Mouse (Mus musculus): ENCODE measurements at regions not wholly inside any gene's neighbourhood (a gene's known extent, or its start where the extent isn't known, plus 50 kb on each side); places are given as distances from the start of the nearest gene placed in this dataset.
A peak's percentile ranks its signal among the peaks of the same experiment; 100 is the strongest.

GRCm38 (mm10) chr10:24357636-24358035, 134.3 kb downstream of the Moxd1 start:
- DNase-seq, result no peak

- DNase-seq, result no peak
Measured at GRCm38 (mm10) chr10:24361424-24361823, 138.1 kb downstream of the Moxd1 start.

GRCm38 (mm10) chr10:24365369-24365768, 142.1 kb downstream of the Moxd1 start:
- no peak for DNase-seq

- DNase-seq, result no peak
Measured at GRCm38 (mm10) chr10:24367010-24367409, 143.7 kb downstream of the Moxd1 start.

- DNase-seq, result peak; percentile 11
Measured at GRCm38 (mm10) chr10:24373957-24374356, 150.6 kb downstream of the Moxd1 start.

GRCm38 (mm10) chr10:24379291-24379690, 156.0 kb downstream of the Moxd1 start:
- peak; percentile 19 for DNase-seq

- DNase-seq, result no peak
Measured at GRCm38 (mm10) chr10:24380478-24381273, 157.4 kb downstream of the Moxd1 start.

- DNase-seq, result peak; percentile 56
Measured at GRCm38 (mm10) chr10:24381917-24382316, 158.6 kb downstream of the Moxd1 start.

GRCm38 (mm10) chr10:24384061-24384460, 160.7 kb downstream of the Moxd1 start:
- no peak for DNase-seq

GRCm38 (mm10) chr10:24388229-24388628, 164.9 kb downstream of the Moxd1 start:
- no peak for DNase-seq

- no peak for DNase-seq
Measured at GRCm38 (mm10) chr10:24391039-24391438, 167.7 kb downstream of the Moxd1 start.

- no peak for DNase-seq
Measured at GRCm38 (mm10) chr10:24392066-24392465, 168.7 kb downstream of the Moxd1 start.

- no peak for DNase-seq
Measured at GRCm38 (mm10) chr10:24395999-24396784, 172.9 kb downstream of the Moxd1 start.

- DNase-seq, result no peak
Measured at GRCm38 (mm10) chr10:24397125-24397524, 173.8 kb downstream of the Moxd1 start.

GRCm38 (mm10) chr10:24404851-24405250, 181.5 kb downstream of the Moxd1 start:
- no peak for DNase-seq

- DNase-seq, result no peak
Measured at GRCm38 (mm10) chr10:24406953-24407352, 183.6 kb downstream of the Moxd1 start.

- DNase-seq, result no peak
Measured at GRCm38 (mm10) chr10:24407411-24408227, 184.3 kb downstream of the Moxd1 start.

GRCm38 (mm10) chr10:24409976-24410375, 185.3 kb upstream of the Ccn2 start:
- peak; percentile 55 for DNase-seq

- no peak for DNase-seq
Measured at GRCm38 (mm10) chr10:24410885-24411284, 184.4 kb upstream of the Ccn2 start.

- no peak for DNase-seq
Measured at GRCm38 (mm10) chr10:24422498-24423160, 172.6 kb upstream of the Ccn2 start.

GRCm38 (mm10) chr10:24433737-24434367, 161.4 kb upstream of the Ccn2 start:
- DNase-seq, result no peak

GRCm38 (mm10) chr10:24437177-24437576, 158.1 kb upstream of the Ccn2 start:
- no peak for DNase-seq
